Mouse (Mus musculus): ENCODE measurements around the gene Hnrnpll. TPM values are rescaled to one million over a fixed set of nuclear protein-coding genes. Genes with fewer than 3 reads are reported as not detected.
"Not testable (repeated sequence)": the region's sequence is repeated elsewhere in the genome, so short reads cannot be mapped to it uniquely, and the experiment has no call there.

Gene Hnrnpll
- polyA plus RNA-seq, 1 experiment from 2014 or later, result 71.3 TPM

- Histone ChIP-seq H3K4me2 (peak overlapping the region; percentile 54), H3K36me3 (no peaks in the 10 kb centered on the region), H3K27me3 (no peaks in the 10 kb centered on the region), H3K4me1 (peaks cover 11% of the 10 kb centered on the region), H3K27ac (no peak overlapping the region), H3K9me3 (no peaks in the 10 kb centered on the region), H3K4me3 (no peak overlapping the region), H3K9ac (no peak overlapping the region)
- ATAC-seq (ENCODE audit: insufficient number of reproducible peaks, insufficient read depth, low FRiP score, low TSS enrichment, low read depth), result no peak
- 61% methylated on average over 12 of the region's 12 CpGs for WGBS
These were observed 43.7 kb downstream of the Hnrnpll start for GRCm38 (mm10) chr17:80018239-80018975.

- no peak overlapping the region for H3K27ac ChIP-seq
- no peaks in the 10 kb centered on the region for H3K27me3 ChIP-seq
- H3K9ac ChIP-seq, result no peak overlapping the region
- no peaks in the 10 kb centered on the region for H3K36me3 ChIP-seq
- H3K4me2 ChIP-seq, result no peak overlapping the region
- no peaks in the 10 kb centered on the region for H3K9me3 ChIP-seq
- no peak overlapping the region for H3K4me3 ChIP-seq
- 49% methylated on average over 12 of the region's 12 CpGs for WGBS
- ATAC-seq (ENCODE audit: insufficient number of reproducible peaks, insufficient read depth, low FRiP score, low TSS enrichment, low read depth), result no peak
- H3K4me1 ChIP-seq, result peaks cover 10% of the 10 kb centered on the region
These were observed 44.7 kb downstream of the Hnrnpll start for GRCm38 (mm10) chr17:80017389-80017788.

- H3K9ac ChIP-seq; H3K9me3 ChIP-seq; H3K4me1 ChIP-seq; H3K4me2 ChIP-seq; H3K27me3 ChIP-seq; H3K27ac ChIP-seq; H3K4me3 ChIP-seq; ATAC-seq (ENCODE audit: insufficient number of reproducible peaks, insufficient read depth, low FRiP score, low TSS enrichment, low read depth); H3K36me3 ChIP-seq: not testable (repeated sequence)
- WGBS, result 89% methylated on average over 4 of the region's 4 CpGs
These were observed 45.7 kb downstream of the Hnrnpll start for GRCm38 (mm10) chr17:80016400-80016799.

- Histone ChIP-seq H3K4me3 (no peak overlapping the region), H3K4me2 (no peak overlapping the region), H3K4me1 (peaks cover 14% of the 10 kb centered on the region), H3K36me3 (no peaks in the 10 kb centered on the region), H3K9ac (no peak overlapping the region), H3K27me3 (no peaks in the 10 kb centered on the region), H3K27ac (no peak overlapping the region), H3K9me3 (no peaks in the 10 kb centered on the region)
- WGBS, result 84% methylated on average over 8 of the region's 8 CpGs
- ATAC-seq (ENCODE audit: insufficient number of reproducible peaks, insufficient read depth, low FRiP score, low TSS enrichment, low read depth), result no peak
These were observed 47.7 kb downstream of the Hnrnpll start for GRCm38 (mm10) chr17:80014361-80014809.

- no peaks in the 10 kb centered on the region for H3K9me3 ChIP-seq
- H3K4me3 ChIP-seq, result no peak overlapping the region
- H3K27me3 ChIP-seq, result 0 out of 2 replicates have a peak, but pooled peaks cover 6% of the 10 kb centered on the region
- ATAC-seq (ENCODE audit: insufficient number of reproducible peaks, insufficient read depth, low FRiP score, low TSS enrichment, low read depth), result no peak
- no peak overlapping the region for H3K27ac ChIP-seq
- peaks cover 25% of the 10 kb centered on the region for H3K4me1 ChIP-seq
- peak overlapping the region; percentile 28 for H3K4me2 ChIP-seq
- no peak overlapping the region for H3K9ac ChIP-seq
- no peaks in the 10 kb centered on the region for H3K36me3 ChIP-seq
- WGBS, result 8% methylated on average over 15 of the region's 15 CpGs
These were observed 52.2 kb downstream of the Hnrnpll start for GRCm38 (mm10) chr17:80009926-80010325.

- H3K36me3 ChIP-seq, result no peaks in the 10 kb centered on the region
- peak; percentile 61 for ATAC-seq (ENCODE audit: insufficient number of reproducible peaks, insufficient read depth, low FRiP score, low TSS enrichment, low read depth)
- H3K27me3 ChIP-seq, result 0 out of 2 replicates have a peak, but pooled peaks cover 6% of the 10 kb centered on the region
- 19% methylated on average over 5 of the region's 5 CpGs for WGBS
- no peaks in the 10 kb centered on the region for H3K9me3 ChIP-seq
- no peak overlapping the region for H3K4me2 ChIP-seq
- peaks cover 25% of the 10 kb centered on the region for H3K4me1 ChIP-seq
- peak overlapping the region; percentile 57; the same call in 1 of the 2 replicates for H3K27ac ChIP-seq
- H3K4me3 ChIP-seq, result no peak overlapping the region
- no peak overlapping the region for H3K9ac ChIP-seq
These were observed 53.3 kb downstream of the Hnrnpll start for GRCm38 (mm10) chr17:80008847-80009246.

- 49% methylated on average over 17 of the region's 17 CpGs for WGBS
- Histone ChIP-seq H3K27me3 (0 out of 2 replicates have a peak, but pooled peaks cover 6% of the 10 kb centered on the region), H3K4me1 (peaks cover 18% of the 10 kb centered on the region), H3K36me3 (no peaks in the 10 kb centered on the region), H3K4me3 (no peak overlapping the region), H3K4me2 (no peak overlapping the region), H3K9ac (no peak overlapping the region), H3K9me3 (no peaks in the 10 kb centered on the region), H3K27ac (no peak overlapping the region)
- ATAC-seq (ENCODE audit: insufficient number of reproducible peaks, insufficient read depth, low FRiP score, low TSS enrichment, low read depth), result no peak
These were observed 57.5 kb downstream of the Hnrnpll start for GRCm38 (mm10) chr17:80004345-80005239.

GRCm38 (mm10) chr17:80003851-80004250 lies 58.3 kb downstream of the Hnrnpll start:
- ATAC-seq (ENCODE audit: insufficient number of reproducible peaks, insufficient read depth, low FRiP score, low TSS enrichment, low read depth); H3K4me2 ChIP-seq; H3K27me3 ChIP-seq; H3K36me3 ChIP-seq; H3K4me3 ChIP-seq; H3K27ac ChIP-seq; H3K9ac ChIP-seq; H3K9me3 ChIP-seq: not testable (repeated sequence)
- peaks cover 15% of the 10 kb centered on the region for H3K4me1 ChIP-seq
- WGBS, result 94% methylated on average over 3 of the region's 3 CpGs

GRCm38 (mm10) chr17:80002385-80002852 lies 59.7 kb downstream of the Hnrnpll start:
- Histone ChIP-seq H3K36me3 (no peaks in the 10 kb centered on the region), H3K4me1 (peaks cover 3% of the 10 kb centered on the region; the same call in 1 of the 2 replicates), H3K27me3 (0 out of 2 replicates have a peak, but pooled peaks cover 6% of the 10 kb centered on the region), H3K4me2 (no peak overlapping the region), H3K9me3 (no peaks in the 10 kb centered on the region), H3K4me3 (no peak overlapping the region), H3K9ac (no peak overlapping the region), H3K27ac (no peak overlapping the region)
- WGBS, result 77% methylated on average over 3 of the region's 3 CpGs
- no peak for ATAC-seq (ENCODE audit: insufficient number of reproducible peaks, insufficient read depth, low FRiP score, low TSS enrichment, low read depth)

- no peaks in the 10 kb centered on the region for H3K27me3 ChIP-seq
- peaks cover 3% of the 10 kb centered on the region; the same call in 1 of the 2 replicates for H3K4me1 ChIP-seq
- H3K9ac ChIP-seq, result no peak overlapping the region
- no peaks in the 10 kb centered on the region for H3K36me3 ChIP-seq
- H3K9me3 ChIP-seq, result no peaks in the 10 kb centered on the region
- no peak overlapping the region for H3K27ac ChIP-seq
- 82% methylated on average over 14 of the region's 14 CpGs for WGBS
- ATAC-seq (ENCODE audit: insufficient number of reproducible peaks, insufficient read depth, low FRiP score, low TSS enrichment, low read depth), result no peak
- H3K4me2 ChIP-seq, result no peak overlapping the region
- no peak overlapping the region for H3K4me3 ChIP-seq
These were observed 62.5 kb downstream of the Hnrnpll start for GRCm38 (mm10) chr17:79999631-80000030.

- ATAC-seq (ENCODE audit: insufficient number of reproducible peaks, insufficient read depth, low FRiP score, low TSS enrichment, low read depth), result no peak
- 62% methylated on average over 5 of the region's 5 CpGs for WGBS
- no peaks in the 10 kb centered on the region for H3K27me3 ChIP-seq
These were observed 63.1 kb downstream of the Hnrnpll start for GRCm38 (mm10) chr17:79998986-79999385.

More at GRCm38 (mm10) chr17:79998986-79999385, 63.1 kb downstream of the Hnrnpll start:
- Histone ChIP-seq H3K4me3 (no peak overlapping the region), H3K4me1 (peaks cover 3% of the 10 kb centered on the region; the same call in 1 of the 2 replicates), H3K4me2 (no peak overlapping the region), H3K36me3 (no peaks in the 10 kb centered on the region), H3K27ac (no peak overlapping the region), H3K9ac (no peak overlapping the region), H3K9me3 (no peaks in the 10 kb centered on the region)

Data from embryonic facial prominence, embryonic 13.5 days (tissue).